Mouse (Mus musculus) lung, postnatal 4 days (tissue): ENCODE measurements around the gene Sept1.
"Not testable (repeated sequence)": the region's sequence is repeated elsewhere in the genome, so short reads cannot be mapped to it uniquely, and the experiment has no call there.

Experiments
- DNase-seq, 2 experiments: peaks; one replicate each; pipeline ENCODE4 v3.0.0; 2021

Sept1 gene

DNA sequence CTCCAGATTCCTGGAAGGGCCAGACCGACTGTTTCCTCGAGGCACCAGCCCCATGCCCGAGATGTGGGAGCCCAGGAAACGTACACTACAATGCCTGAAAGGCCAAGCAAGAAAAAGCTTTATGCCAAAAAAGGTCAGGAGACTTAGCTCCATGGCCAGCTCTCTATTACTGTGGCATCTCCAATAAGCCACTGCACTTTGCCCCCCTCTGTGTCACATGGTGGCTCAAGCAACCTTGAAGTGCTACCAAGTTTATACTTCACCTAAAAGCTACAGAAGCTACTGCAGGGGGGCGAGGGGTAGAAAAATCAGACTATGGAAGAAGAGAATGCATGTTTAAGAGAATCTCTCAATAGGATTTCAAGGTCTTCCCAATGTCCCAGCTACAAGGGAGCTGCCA is 39.9 kb downstream of the Sept1 start:
- DNase-seq, result no peak

DNA sequence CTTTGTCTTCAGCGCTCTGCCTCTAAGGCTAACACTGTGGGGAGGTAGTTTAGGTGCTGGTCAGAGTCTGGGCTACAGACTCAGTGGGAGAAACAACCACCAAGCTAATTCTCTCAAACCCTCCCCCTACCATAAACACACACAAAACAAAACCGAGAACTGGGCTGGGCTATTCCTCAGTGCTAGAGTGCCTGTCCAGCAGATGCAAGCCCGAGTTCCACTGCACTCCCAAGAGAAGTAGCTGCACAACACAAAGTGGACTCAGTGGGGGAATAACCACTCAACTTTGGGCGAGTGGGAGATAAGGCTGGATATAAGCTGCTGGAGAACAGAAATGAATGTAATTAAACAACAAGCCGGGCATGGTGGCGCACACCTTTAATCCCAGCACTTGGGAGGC is 42.3 kb downstream of the Sept1 start:
- no peak for DNase-seq

GRCm38 (mm10) chr7:127188305-127189276 is 44.3 kb downstream of the Sept1 start:
- DNase-seq, result no peak

DNA sequence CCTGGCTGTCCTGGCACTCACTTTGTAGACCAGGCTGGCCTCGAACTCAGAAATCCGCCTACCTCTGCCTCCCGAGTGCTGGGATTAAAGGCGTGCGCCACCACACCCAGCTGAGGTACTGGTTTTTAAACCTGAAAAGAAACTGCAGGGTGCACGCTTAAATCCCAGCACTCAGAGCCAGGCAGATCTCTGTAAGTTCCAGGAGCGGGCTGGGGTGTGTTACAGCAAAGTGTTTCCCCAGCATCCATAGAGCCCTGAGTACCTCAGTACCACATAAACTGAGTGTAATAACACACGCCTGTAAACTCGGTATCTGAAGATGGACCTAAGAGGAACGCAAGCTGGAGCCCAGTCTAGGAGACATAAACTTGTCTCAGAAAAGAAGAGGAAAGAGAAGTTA is 45.6 kb downstream of the Sept1 start:
- DNase-seq, result no peak

DNA sequence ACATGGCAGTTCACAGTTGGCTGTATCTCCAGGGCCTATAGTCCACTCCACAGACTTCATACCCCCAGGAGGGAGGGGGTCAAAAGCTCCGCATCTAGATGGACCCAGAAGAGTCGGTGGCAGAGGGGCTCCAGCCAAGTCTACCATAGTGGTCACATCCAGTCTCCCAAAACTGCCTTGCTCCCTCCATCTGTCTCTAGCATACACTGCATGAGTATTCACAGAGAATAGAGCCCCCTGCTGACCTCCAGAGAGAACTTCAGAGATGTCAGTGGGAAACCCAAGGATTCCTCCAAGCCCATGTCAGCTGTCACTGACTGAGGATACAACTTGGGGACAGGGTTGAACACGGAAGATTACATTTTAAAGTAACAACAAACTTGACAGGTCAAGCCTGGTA is 47.3 kb downstream of the Sept1 start:
- no peak for DNase-seq

DNA sequence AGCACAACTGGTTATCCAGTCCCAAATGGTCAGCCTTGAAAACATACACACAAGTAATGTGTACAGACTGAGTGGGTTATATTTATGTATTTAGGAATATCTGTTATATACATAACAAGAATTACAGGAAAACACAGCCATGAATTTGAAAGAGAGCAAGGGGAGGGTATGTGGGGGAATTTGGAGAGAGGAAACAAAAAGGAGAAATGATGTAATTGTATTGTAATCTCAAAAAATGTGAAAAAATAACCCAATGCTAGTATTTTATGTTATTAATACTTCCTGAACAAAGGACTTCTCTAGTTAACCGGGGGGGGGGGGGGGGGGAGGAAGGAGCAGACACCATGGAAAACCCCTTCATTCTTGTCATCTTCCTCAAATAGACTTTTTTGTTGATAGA is 48.2 kb downstream of the Sept1 start:
- DNase-seq, result no peak

- peak in 1 of 2 experiments; percentile 30 for DNase-seq
Measured at GRCm38 (mm10) chr7:127183828-127184227, 49.1 kb downstream of the Sept1 start.

GRCm38 (mm10) chr7:127183345-127183744 is 49.6 kb downstream of the Sept1 start:
- DNase-seq, result no peak

GRCm38 (mm10) chr7:127181724-127182123 is 51.2 kb downstream of the Sept1 start:
- not testable (repeated sequence) for DNase-seq

GRCm38 (mm10) chr7:127180783-127181182 is 52.1 kb downstream of the Sept1 start:
- no peak for DNase-seq

DNA sequence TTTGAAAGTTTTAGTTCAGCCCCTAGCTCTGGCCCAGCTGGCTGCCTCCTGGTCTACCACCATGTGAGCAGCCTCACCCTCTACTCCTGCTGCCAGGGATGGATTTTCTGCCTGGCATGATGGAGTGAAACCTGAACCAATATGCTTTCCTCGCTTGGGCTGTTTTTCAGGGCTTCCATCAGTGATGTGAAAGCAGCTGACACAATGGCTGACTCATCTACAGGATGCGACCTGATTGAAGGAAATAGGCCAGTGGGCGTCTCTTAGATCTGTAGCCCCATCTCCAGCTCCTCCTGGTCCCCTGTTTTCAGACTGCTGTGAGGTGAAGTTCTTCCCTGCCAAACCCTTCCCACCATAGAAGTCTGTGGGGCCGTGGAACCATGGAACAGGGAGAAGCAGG is 56.0 kb downstream of the Sept1 start:
- DNase-seq, result no peak

GRCm38 (mm10) chr7:127166501-127166900 is 66.4 kb downstream of the Sept1 start:
- DNase-seq, result no peak

GRCm38 (mm10) chr7:127165607-127166493 is 67.1 kb downstream of the Sept1 start:
- DNase-seq, result no peak
